Mouse (Mus musculus) neural tube, embryonic 10.5 days (tissue): ENCODE measurements around the gene Nck1.

Experiments
- DNase-seq: peaks from one replicate; pipeline ENCODE4 v3.0.0-alpha.2; 2017; ENCODE audit warnings: low spot score; ENCODE audit errors: extremely low spot score

The Nck1 gene

GRCm38 (mm10) chr9:100470936-100471604 lies 74.9 kb downstream of the Nck1 start:
- DNase-seq, result no peak

GRCm38 (mm10) chr9:100470228-100470627 lies 75.7 kb downstream of the Nck1 start:
- DNase-seq, result no peak

- DNase-seq, result no peak
Measured at GRCm38 (mm10) chr9:100469681-100470080, 76.3 kb downstream of the Nck1 start.

GRCm38 (mm10) chr9:100468151-100468550 lies 77.8 kb downstream of the Nck1 start:
- DNase-seq, result no peak

- DNase-seq, result no peak
Measured at GRCm38 (mm10) chr9:100467653-100468052, 78.3 kb downstream of the Nck1 start.

GRCm38 (mm10) chr9:100466743-100467142 lies 79.2 kb downstream of the Nck1 start:
- no peak for DNase-seq

GRCm38 (mm10) chr9:100465988-100466387 lies 79.9 kb downstream of the Nck1 start:
- DNase-seq, result no peak

- no peak for DNase-seq
Measured at GRCm38 (mm10) chr9:100465380-100465779, 80.6 kb downstream of the Nck1 start.

GRCm38 (mm10) chr9:100463771-100464170 lies 82.2 kb downstream of the Nck1 start:
- DNase-seq, result no peak

GRCm38 (mm10) chr9:100462098-100462497 lies 83.8 kb downstream of the Nck1 start:
- DNase-seq, result no peak

- DNase-seq, result no peak
Measured at GRCm38 (mm10) chr9:100461671-100462070, 84.3 kb downstream of the Nck1 start.

- DNase-seq, result no peak
Measured at GRCm38 (mm10) chr9:100460203-100460602, 85.7 kb downstream of the Nck1 start.

- DNase-seq, result no peak
Measured at GRCm38 (mm10) chr9:100457971-100458681, 87.8 kb downstream of the Nck1 start.

- no peak for DNase-seq
Measured at GRCm38 (mm10) chr9:100454664-100454993, 91.3 kb downstream of the Nck1 start.

GRCm38 (mm10) chr9:100453944-100454663 lies 91.8 kb downstream of the Nck1 start:
- peak; percentile 82 for DNase-seq

GRCm38 (mm10) chr9:100452432-100452831 lies 93.5 kb downstream of the Nck1 start:
- DNase-seq, result no peak

GRCm38 (mm10) chr9:100446059-100446686 lies 99.8 kb downstream of the Nck1 start:
- peak; percentile 84 for DNase-seq
